Mouse (Mus musculus) CH12.LX (cell line): ENCODE results near the gene Casp14.

Experiments
- CTCF ChIP-seq, 2 experiments: IDR thresholded peaks in 1 of 2; conservative IDR thresholded peaks in 1 of 2; 2 replicates each; pipeline ENCODE4 v1.5.1; 2011 to 2012; ENCODE audit warnings: low read depth in 2 of 2, low read length in 2 of 2, improper control_type of control experiment in 1 of 2, inconsistent platforms in 1 of 2, mild to moderate bottlenecking in 1 of 2, moderate library complexity in 1 of 2
- ELF1 ChIP-seq: IDR thresholded peaks from 2 replicates; pipeline ENCODE4 v1.6.1; 2014; ENCODE audit warnings: low read depth, mild to moderate bottlenecking, inconsistent platforms, low read length, improper control_type of control experiment
- IRF4 ChIP-seq: IDR thresholded peaks from 2 replicates; pipeline ENCODE4 v1.6.1; 2014; ENCODE audit warnings: low read depth, mild to moderate bottlenecking, inconsistent platforms, low read length, improper control_type of control experiment
- JUND ChIP-seq: conservative IDR thresholded peaks from 2 replicates; pipeline ENCODE4 v1.6.1; 2011; ENCODE audit warnings: low read depth, low read length, improper control_type of control experiment
- MAFK ChIP-seq: IDR thresholded peaks from 2 replicates; pipeline ENCODE4 v1.6.1; 2011; ENCODE audit warnings: low read length, improper control_type of control experiment; ENCODE audit not compliant: insufficient replicate concordance
- NRF1 ChIP-seq: IDR thresholded peaks from 2 replicates; pipeline ENCODE4 v1.6.1; 2014; ENCODE audit warnings: low read depth, mild to moderate bottlenecking, inconsistent platforms, low read length, improper control_type of control experiment, moderate library complexity
- POLR2A ChIP-seq: IDR thresholded peaks from 2 replicates; pipeline ENCODE4 v1.6.1; 2011; ENCODE audit warnings: low read depth, mild to moderate bottlenecking, improper control_type of control experiment, low read length
- RAD21 ChIP-seq: IDR thresholded peaks from 2 replicates; pipeline ENCODE4 v1.6.1; 2011; ENCODE audit warnings: low read depth, mild to moderate bottlenecking, low read length, improper control_type of control experiment, moderate library complexity
- TCF12 ChIP-seq: IDR thresholded peaks from 2 replicates; pipeline ENCODE4 v1.6.1; 2014; ENCODE audit warnings: low read depth, mild to moderate bottlenecking, inconsistent platforms, low read length, improper control_type of control experiment
- USF1 ChIP-seq: IDR thresholded peaks from 2 replicates; pipeline ENCODE4 v1.6.1; 2014; ENCODE audit warnings: low read depth, mild to moderate bottlenecking, inconsistent platforms, low read length, improper control_type of control experiment
- USF2 ChIP-seq: conservative IDR thresholded peaks from 2 replicates; pipeline ENCODE4 v1.6.1; 2011; ENCODE audit warnings: low read depth, low read length, improper control_type of control experiment
- ZC3H11A ChIP-seq: IDR thresholded peaks from 2 replicates; pipeline ENCODE4 v1.6.1; 2012; ENCODE audit warnings: low read depth, mild to moderate bottlenecking, inconsistent platforms, low read length, improper control_type of control experiment
- ZMIZ1 ChIP-seq: IDR thresholded peaks from 2 replicates; pipeline ENCODE4 v1.6.1; 2012; ENCODE audit warnings: low read depth, mild to moderate bottlenecking, inconsistent platforms, low read length, improper control_type of control experiment

DNA sequence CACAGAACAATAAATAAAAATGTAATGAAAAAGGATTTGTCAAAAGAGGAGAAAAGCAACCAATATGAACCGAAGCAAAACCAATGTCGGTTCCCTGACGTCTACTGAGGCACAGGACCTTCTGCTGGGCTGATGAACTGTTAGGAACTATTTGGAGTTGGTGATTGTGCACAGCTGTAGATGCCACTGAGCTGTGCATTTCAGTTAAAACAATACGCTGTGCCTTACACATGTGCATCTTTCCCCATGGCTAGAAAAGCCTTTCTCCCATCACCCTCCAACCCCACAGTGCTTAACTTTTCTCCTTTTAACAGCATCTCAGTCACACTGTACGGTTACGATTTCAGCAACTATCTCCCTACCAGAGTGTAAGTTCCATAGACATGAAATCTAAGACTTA lies 28.1 kb downstream of the Casp14 start:
- TF ChIP-seq JUND = no peak
- no peak for TF ChIP-seq POLR2A
- no peak for TF ChIP-seq USF1
- TF ChIP-seq ZC3H11A = no peak
- TF ChIP-seq USF2 = no peak
- no peak for TF ChIP-seq ZMIZ1
- TF ChIP-seq CTCF (conservative IDR thresholded peaks at IDR 0.05 in 1 of 2, IDR thresholded peaks at IDR 0.05 in 1 of 2; ENCODE audit: low read depth in 2 of 2, low read length in 2 of 2) = no peak
- no peak for TF ChIP-seq TCF12
- no peak for TF ChIP-seq IRF4
- TF ChIP-seq ELF1 = no peak
- no peak for TF ChIP-seq RAD21
- TF ChIP-seq NRF1 = no peak
- no peak for TF ChIP-seq MAFK
